8 mouse cellular contexts compared by ENCODE assay signal in genomic region chr13:54371387-54372330, GRCm38 (mm10). TPM values are rescaled to one million over a fixed set of nuclear protein-coding genes. Genes with fewer than 3 reads are reported as not detected.
A peak's percentile ranks its signal among the peaks of the same experiment; 100 is the strongest.
DNase-seq lines count a peak whose midpoint lies in the region; ATAC-seq and TF ChIP-seq lines count a peak whose summit lies in the region.

No protein-coding gene starts in this region.

- H3K27me3 ChIP-seq in C2C12 (ENCODE audit: control insufficient read depth, insufficient read depth, insufficient read length): no peaks in the 10 kb centered on the region
- peaks cover 17% of the 10 kb centered on the region for H3K27me3 ChIP-seq in embryonic facial prominence, embryonic 15.5 days
- peaks cover 60% of the 10 kb centered on the region for H3K27me3 ChIP-seq in heart, embryonic 15.5 days
- peaks cover 11% of the 10 kb centered on the region; the same call in 1 of the 2 replicates for H3K27me3 ChIP-seq in lung, embryonic 16.5 days (ENCODE audit: control insufficient read depth, insufficient read depth, low read depth, low read length)

- peak; percentile 88 for ATAC-seq in embryonic facial prominence, embryonic 15.5 days (ENCODE audit: insufficient number of reproducible peaks, low FRiP score, low TSS enrichment, low read depth)
- peak; percentile 74 for ATAC-seq in heart, embryonic 15.5 days (replicated peaks; ENCODE audit: insufficient number of reproducible peaks, insufficient read depth, low FRiP score, low read depth)
- ATAC-seq in lung, embryonic 16.5 days (ENCODE audit: low read depth): peak; percentile 92

- H3K79me2 ChIP-seq in C2C12 (ENCODE audit: control insufficient read depth, insufficient read depth): no peaks in the 10 kb centered on the region

- no peak overlapping the region for H3ac ChIP-seq in C2C12 (ENCODE audit: control insufficient read depth, insufficient read length, low read depth)

- H3K9me3 ChIP-seq in embryonic facial prominence, embryonic 15.5 days (replicated peaks): no peaks in the 10 kb centered on the region
- no peaks in the 10 kb centered on the region for H3K9me3 ChIP-seq in heart, embryonic 15.5 days (replicated peaks)
- H3K9me3 ChIP-seq in lung, embryonic 16.5 days (ENCODE audit: control insufficient read depth, low read length): no peaks in the 10 kb centered on the region

- no peaks in the 10 kb centered on the region for H3K36me3 ChIP-seq in C2C12 (ENCODE audit: control insufficient read depth, insufficient read depth)
- H3K36me3 ChIP-seq in embryonic facial prominence, embryonic 15.5 days: no peaks in the 10 kb centered on the region
- no peaks in the 10 kb centered on the region for H3K36me3 ChIP-seq in heart, embryonic 15.5 days
- no peaks in the 10 kb centered on the region for H3K36me3 ChIP-seq in lung, embryonic 16.5 days (ENCODE audit: control insufficient read depth, insufficient read depth, low read length)

- H3K4me2 ChIP-seq in embryonic facial prominence, embryonic 15.5 days (replicated peaks): peak overlapping the region; percentile 59
- H3K4me2 ChIP-seq in heart, embryonic 15.5 days: peak overlapping the region; percentile 62
- peak overlapping the region; percentile 59 for H3K4me2 ChIP-seq in lung, embryonic 16.5 days (ENCODE audit: low read depth, low read length)

- DNase-seq in adrenal gland, postnatal 36 days: peak; percentile 89 to 94
- peak; percentile 94 for DNase-seq in kidney, postnatal 10 days
- DNase-seq in ovary, adult 18-20 months (ENCODE audit: low spot score): peak; percentile 63
- peak; percentile 77 for DNase-seq in thymus, postnatal 0 days (ENCODE audit: low spot score)

- H3K4me1 ChIP-seq in embryonic facial prominence, embryonic 15.5 days: peaks cover 26% of the 10 kb centered on the region
- peaks cover 19% of the 10 kb centered on the region for H3K4me1 ChIP-seq in heart, embryonic 15.5 days (replicated peaks)
- H3K4me1 ChIP-seq in lung, embryonic 16.5 days (replicated peaks; ENCODE audit: control insufficient read depth, insufficient read depth, low read length): peaks cover 18% of the 10 kb centered on the region; the same call in 1 of the 2 replicates

- no peak overlapping the region for H3K27ac ChIP-seq in embryonic facial prominence, embryonic 15.5 days (replicated peaks)
- H3K27ac ChIP-seq in heart, embryonic 15.5 days: no peak overlapping the region
- no peak overlapping the region for H3K27ac ChIP-seq in lung, embryonic 16.5 days (ENCODE audit: low read length)

- no peaks in the 10 kb centered on the region for H3K79me3 ChIP-seq in C2C12 (ENCODE audit: low read depth)

- WGBS in embryonic facial prominence, embryonic 15.5 days: under 1% methylated on average over 59 of the region's 59 CpGs
- WGBS in heart, embryonic 15.5 days: under 1% methylated on average over 59 of the region's 59 CpGs
- under 1% methylated on average over 57 of the region's 59 CpGs for WGBS in lung, embryonic 16.5 days

- no peak overlapping the region for H3K9ac ChIP-seq in embryonic facial prominence, embryonic 15.5 days
- no peak overlapping the region for H3K9ac ChIP-seq in heart, embryonic 15.5 days
- H3K9ac ChIP-seq in lung, embryonic 16.5 days (ENCODE audit: low read length): no peak overlapping the region

- peak; percentile 58 for TF ChIP-seq CTCF in C2C12 (IDR thresholded peaks at IDR 0.05; ENCODE audit: control insufficient read depth, insufficient read depth, insufficient read length)

- H3K4me3 ChIP-seq in C2C12 (ENCODE audit: insufficient read depth, poor library complexity, severe bottlenecking): no peak overlapping the region
- H3K4me3 ChIP-seq in embryonic facial prominence, embryonic 15.5 days (replicated peaks): peak overlapping the region; percentile 38
- H3K4me3 ChIP-seq in heart, embryonic 15.5 days: peak overlapping the region; percentile 36
- H3K4me3 ChIP-seq in lung, embryonic 16.5 days (ENCODE audit: low read length): peak overlapping the region; percentile 38

TF ChIP-seq in C2C12, 6 proteins besides CTCF, POLR2A, EP300 and RAD21:
- TF ChIP-seq MYOD1 (IDR thresholded peaks at IDR 0.05; ENCODE audit: control insufficient read depth, insufficient read length, low read depth) (no peak), MYOG (IDR thresholded peaks at IDR 0.05; ENCODE audit: control insufficient read depth, extremely low read depth, insufficient read length) (no peak), MAX (IDR thresholded peaks at IDR 0.05) (no peak), CEBPB (IDR thresholded peaks at IDR 0.05; ENCODE audit: low read depth) (no peak), USF1 (IDR thresholded peaks at IDR 0.05; ENCODE audit: low read depth) (no peak), FOSL1 (IDR thresholded peaks at IDR 0.05; ENCODE audit: insufficient read depth, low read length, poor library complexity, severe bottlenecking) (no peak)

RNA-seq across cellular contexts. Expression of gene Cplx2, which starts 0.5 kb away (rescaled TPM):
- 9.0 TPM for polyA plus RNA-seq in C2C12 (2012; fragmentation: generic; extraction: Trizol)
- total RNA-seq in adrenal gland, postnatal 36 days (2021): 10 to 100 TPM; 17.9 to 18.6 TPM
- 7.7 and 8.2 TPM in 2 replicates for polyA plus RNA-seq in embryonic facial prominence, embryonic 15.5 days (2015; fragmentation: Nextera tagmentation; extraction: Ambion mirVana)
- polyA plus RNA-seq in heart, embryonic 15.5 days (2015; fragmentation: Nextera tagmentation; extraction: Ambion mirVana): 1.9 and 2.2 TPM in 2 replicates
- polyA plus RNA-seq in lung, embryonic 16.5 days (2015; fragmentation: Nextera tagmentation; extraction: Ambion mirVana): 5.0 and 5.3 TPM in 2 replicates
- polyA plus RNA-seq in thymus, postnatal 0 days (2015; fragmentation: Nextera tagmentation; extraction: Ambion mirVana): 0.49 and 0.50 TPM in 2 replicates
